Mouse (Mus musculus) ovary, postnatal 14 days (tissue): ENCODE measurements around the gene Cerkl.

ENCODE experiments used
- DNase-seq: peaks from one replicate; pipeline ENCODE4 v3.0.0; 2022; ENCODE audit warnings: low spot score

Gene Cerkl

DNA sequence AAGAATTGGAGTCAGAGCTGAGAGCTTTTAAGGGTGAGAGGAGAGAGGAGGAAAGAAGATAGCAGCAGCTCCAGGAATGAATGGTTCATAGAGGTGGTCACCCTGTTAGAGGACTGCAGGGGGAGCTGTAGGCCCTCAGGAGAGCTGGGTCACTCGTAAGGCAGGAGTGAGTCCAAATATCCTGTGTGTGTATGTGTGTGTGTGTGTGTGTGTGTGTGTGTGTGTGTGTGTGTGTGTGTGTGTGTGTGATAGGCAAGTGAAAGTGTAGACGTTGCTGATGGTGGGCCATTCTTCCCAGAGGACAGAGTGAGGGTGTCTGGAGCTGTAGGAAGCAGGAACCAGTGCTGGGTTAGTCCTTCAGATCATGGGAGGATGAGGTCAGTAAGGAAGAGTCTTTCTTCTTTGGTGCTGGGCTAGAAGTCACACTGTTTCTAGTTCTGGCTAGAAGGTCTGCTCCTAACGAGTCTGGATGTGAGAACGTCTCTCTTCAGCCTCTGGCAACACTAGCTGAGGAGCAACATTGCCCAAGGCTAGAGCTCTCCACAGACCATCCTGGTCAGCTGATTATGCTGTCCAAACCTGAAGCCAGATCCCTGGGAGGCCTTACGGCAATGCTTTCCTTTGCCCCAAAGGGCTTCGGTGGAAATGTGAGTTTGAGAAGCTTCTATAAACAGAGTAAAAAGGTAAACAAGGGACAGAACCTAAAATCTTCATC, 83.9 kb downstream of the Cerkl start:
- DNase-seq = no peak

DNA sequence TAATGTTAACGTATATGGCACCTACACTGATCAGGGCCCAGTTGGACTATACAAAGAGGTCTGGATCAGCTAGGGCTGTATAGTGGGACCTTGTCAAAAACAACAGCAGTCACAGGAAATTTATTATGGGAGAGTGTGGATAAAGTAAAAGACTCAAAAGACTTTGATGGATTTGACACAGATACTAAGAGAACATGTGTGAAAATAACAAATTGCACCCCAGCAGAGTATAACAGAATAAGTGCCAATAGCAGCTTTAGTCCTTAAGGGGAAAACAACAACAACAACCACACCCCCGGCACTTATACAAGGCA, 84.5 kb downstream of the Cerkl start:
- no peak for DNase-seq

DNA sequence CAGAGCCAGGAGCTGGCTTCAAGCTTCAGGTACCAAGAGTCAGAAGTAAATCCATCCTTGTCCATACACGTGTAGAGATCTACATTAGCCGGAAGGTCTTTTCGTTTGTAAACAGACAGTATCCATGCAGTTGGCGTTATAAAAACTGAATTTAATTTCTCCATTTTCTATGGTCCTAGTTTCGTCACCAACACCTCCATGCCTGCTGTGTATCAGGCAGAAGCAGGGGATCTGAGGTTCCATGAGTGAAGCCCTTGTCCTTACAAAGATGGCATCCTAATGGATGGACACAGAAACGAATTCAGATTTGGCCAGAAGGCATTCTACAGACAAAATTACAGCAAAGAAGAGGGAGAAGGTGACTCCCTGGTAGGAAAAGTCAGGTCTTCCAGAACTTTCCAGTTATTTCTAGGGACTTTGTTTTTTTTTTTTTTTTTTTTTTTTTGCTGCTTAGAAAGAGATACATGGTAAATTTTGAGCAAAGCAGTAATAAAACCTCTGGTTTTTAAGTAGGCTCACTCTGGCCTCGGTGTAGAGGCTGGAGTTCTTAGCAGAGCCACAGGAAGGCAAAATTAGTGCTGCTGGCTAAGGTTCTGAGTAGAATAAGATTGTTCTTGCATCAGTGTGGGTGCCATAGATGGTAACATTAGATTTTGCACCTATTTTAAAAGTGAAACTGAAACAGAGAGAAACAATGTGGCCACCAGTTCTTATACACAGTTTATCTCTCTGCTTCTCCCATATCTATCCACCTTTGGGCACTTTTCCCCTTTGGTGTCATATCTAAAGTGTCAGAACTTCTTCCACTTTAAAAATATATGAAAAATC, 85.0 kb downstream of the Cerkl start:
- no peak for DNase-seq

DNA sequence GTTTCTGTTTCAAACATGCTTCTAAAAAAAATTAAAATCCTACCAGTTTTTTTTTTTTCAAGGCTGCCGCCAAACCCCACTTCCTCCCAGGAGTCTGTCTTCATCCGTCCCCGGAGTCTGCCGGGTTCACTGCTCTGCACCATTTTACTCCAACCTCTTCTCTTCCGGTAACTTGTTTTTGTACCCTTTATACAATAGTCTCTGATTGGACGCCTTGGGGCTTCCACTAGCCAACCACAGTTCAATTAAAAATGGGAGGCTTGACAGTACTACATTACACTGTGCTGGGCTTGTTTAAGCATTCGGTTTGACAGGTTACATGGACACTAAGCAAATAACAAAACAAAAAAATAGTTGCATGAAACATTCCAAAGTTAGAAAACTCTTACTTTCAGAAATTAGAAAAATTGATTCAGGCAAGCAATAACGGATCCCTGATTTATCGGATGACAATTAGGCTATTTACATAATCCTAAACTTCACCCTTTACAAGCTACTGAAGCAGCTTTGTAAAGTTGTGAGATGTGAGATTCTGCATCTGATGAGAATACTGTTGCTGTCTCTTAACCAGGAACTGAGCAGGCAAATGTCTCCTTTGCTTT, 85.8 kb downstream of the Cerkl start:
- no peak for DNase-seq

DNA sequence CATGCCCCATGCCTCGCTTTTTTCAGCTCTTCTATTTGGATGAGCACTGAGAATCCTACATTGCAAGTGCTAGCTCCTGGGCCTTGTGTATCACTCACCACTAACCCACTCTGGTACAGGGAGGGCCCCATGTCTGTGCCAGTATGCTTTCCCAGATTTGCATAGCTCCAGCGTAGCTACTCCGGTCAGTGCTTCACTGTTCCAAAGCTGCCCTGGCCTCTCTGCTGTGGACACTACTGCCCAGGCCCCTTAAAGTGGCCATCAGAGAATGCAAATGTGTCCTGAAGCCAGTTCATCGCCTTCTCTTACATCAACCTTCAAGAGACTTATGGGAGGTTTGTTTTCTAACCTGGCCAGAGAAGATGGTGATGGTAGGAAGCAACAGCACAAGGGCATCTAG, 86.7 kb downstream of the Cerkl start:
- DNase-seq = no peak

DNA sequence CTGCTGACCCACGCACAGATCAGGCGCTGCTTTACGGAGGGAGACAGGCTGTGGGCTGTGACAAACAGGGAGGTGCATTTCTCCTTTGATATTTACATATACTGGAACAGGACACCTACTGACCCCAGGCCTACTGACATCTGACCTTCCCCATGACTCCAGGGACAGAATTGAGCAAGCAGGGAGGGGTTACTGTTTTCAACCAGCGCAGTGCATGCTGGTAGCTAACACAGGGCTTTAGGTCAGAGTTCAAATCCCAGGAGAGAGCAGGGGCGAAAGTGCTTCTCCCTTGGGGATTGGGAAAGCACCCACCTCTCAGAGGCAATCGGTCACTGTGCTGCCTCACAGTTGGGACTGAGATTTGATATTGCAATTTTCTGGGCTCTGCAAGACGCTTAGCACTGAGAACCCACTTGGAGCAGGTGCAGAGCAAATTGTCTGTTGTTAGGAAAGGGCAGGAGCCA, 87.5 kb downstream of the Cerkl start:
- no peak for DNase-seq

DNA sequence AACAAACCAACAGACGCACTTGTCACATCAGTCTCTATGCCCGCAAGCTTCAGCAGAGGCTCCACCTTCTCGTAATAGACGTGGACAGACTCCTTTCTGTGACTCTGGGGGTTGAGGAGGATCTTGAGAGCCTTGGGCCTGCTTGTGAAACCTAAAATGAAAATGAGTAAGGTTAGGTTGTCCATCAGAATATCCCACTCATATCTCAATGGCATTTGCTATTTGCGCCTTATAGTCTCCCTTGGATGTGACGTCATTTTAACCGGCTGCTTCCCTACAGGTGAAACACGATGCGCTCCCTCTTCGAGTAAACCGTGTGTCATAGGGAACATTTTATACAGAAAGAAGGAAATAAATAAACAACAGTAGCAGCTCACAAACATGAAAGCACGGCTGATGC, 87.9 kb downstream of the Cerkl start:
- no peak for DNase-seq

DNA sequence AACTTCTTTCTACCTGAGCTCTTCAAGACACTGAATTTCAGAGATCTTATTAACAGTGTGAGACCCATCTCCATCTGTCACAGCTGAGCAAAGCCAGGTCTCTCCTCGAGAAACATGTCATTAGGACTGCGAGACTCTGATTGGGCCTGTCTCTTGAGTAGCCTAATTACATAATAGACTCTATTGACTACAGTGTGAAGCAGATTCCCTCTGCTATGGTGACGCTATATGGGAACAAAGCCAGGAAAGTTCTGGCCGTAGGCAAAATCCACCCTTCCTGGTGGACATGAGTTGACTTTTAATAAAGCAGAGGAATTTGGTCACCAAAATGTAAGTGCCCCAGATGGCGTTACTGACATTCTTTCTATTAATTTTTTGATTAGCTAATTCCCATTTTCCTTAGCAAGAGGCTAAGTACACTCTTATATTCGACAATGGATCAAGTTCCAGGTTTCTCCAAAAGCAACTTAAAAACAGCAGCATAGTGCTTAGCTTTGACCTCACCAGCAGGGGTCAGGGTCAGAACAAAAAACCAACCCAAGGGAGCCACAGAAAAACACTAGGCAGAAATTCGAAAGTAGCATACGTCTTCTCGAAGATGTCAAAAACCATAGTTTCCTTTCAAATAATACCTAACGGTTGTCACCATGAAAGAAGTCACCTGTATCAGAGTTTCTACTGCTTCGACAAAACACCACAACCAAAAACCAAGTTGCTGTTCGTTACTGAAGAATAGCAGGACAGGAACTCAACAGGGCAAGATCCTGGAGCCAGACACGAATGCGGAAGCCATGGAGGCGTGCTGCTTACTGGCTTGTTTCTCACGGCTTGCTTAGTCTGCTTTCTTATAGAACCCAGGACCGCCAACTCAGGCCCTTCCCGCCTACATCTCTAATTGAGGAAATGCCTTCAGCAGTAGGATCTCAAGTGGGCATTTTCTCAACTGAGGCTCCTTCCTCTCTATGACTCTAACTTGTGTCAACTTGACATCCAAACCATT, 88.8 kb downstream of the Cerkl start:
- no peak for DNase-seq

DNA sequence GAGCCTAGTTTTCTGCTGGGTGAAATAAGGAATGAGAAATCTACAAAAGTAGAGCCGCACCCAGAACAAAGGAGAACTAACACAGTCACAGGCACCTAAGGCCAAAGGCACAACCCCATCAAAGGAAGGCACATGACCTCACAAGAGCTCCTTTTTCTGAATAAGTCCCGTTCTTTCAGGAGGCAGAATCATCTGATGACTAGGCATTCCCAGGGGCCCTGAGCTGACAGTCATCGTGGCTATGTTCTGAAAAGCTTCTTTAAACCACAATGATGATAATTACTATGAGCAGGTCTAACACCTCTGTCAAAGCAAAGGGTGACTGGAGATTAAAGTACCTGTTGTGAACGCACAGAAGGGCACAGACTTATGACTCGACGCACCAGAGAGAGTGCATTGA, 92.7 kb downstream of the Cerkl start:
- DNase-seq = no peak

DNA sequence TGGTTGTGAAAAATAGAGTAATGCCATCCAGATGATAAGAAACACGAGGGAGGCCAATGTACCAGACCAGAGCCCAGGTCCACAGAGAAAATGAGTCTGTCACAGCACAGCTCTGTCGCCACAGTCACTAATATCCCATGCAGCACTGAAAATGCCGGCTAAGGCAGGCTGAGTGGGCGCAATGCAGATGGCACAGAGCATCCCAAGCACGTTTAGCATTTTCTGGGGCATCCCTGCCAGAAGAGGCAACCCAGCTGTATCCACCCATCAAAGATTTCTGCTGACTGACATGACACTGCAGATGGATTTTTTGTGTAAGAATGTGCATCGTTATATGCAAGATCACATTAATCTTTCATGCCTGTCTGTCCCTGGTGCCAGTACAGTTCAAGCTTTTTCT, 94.6 kb downstream of the Cerkl start:
- no peak for DNase-seq

DNA sequence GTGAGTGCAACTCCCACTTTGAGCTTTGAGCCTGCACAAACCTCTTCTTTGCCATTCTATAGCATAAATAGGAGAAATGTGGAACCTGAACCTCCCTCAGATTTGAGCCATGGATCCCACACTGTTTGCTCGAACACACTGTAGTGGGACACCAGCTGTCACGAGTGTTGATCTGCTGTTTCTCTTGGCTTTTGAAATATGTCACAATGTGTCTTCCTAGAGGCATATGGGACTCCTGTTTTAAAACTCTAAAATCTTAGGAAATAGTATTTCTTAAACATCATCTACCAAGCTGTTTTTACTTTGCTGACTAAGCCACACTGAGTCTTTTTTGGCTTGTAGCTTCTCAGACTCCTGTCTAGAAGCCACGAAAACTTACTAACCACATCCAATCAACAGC, 98.8 kb downstream of the Cerkl start:
- DNase-seq = no peak

DNA sequence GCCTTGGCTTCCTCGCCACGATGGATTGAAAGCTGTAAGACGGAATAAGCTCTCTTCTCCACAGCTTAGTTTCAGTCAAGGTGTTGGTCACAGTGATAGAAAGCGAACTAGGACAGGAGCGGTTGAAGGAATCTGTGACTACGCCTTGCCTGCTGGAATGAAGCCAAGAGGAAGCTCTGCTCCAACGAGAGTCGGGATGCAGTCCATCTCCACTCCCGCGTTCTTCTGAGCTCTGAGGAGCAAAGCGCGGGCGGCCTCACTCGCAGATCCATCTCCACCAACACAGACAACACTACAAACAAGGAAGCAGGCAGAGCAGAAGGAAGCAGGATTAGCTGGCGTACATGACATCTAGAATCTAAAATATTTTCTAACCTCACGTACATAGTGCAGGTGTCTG, 101.8 kb downstream of the Cerkl start:
- no peak for DNase-seq

DNA sequence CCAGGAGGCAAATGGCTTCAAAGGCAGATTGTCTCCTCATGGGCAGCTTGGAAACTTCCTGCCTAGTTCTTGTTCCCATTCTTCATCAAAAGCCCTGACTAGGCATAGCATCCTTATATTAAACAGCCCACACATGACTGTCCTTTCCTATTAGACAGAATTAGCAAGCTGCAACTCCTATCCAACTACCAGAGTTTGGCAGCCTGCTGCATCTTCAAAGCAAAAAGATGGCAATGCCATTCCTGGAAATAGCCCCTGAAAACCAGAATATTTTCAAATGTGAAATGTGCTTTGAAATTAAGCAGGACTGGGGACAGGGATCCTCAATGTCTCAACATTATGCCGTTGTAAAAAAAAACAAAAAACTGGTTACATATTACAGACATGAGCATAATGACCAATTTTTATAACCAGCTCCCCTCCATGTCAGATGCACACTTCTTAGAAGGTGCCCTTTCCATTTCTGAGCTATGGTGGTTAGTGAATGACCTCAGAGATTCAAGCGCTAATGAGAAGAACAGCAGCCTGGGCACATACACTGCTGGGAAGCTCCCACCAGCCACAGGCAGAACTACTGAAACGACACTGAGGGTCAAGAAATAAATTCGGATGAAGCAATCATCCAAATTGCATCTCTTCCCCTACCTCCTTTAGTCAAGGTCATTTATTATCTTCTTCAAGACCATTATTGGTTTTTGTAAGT, 104.3 kb downstream of the Cerkl start:
- no peak for DNase-seq

DNA sequence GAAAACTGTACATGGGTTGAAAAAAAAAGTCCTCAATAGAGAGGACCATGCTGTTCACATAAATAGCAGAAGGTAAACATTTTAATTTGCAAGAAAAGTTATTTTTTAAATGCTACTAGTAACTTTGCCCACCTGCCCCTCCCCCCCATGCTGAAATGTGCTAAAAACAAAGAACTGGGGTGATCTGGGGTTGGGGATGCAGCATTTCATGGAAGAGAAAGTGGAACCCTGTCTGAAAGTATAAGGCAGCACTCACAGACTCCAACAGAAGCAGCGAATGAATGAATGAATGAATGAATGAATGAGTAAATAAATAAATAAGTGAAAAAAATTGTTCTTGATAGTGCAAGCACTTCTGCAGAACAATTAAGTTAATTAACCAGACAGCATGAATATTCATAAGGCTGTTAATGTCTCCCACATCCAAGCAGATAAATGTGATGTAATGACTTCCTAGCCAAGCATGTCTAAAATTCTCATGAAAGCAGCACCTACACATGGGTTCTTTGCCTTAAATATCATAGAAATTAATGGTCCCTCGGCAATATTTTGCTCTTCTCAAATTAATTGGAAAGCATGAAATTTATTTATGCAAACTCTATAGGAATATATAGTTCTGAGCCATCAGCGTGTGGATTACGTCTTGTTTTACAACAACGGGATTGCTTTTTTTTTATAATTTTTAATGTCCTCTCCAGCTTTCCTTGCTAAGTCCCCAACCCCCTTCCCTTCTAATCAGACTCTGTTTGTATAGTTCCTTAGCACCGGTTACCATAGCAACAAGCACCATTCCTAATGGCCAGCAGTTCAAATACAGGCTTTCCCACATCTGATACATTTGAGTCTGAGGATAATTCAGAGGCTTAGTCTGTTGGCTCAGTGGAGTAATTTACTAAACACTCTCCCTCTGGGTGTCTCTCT, 105.1 kb downstream of the Cerkl start:
- no peak for DNase-seq

DNA sequence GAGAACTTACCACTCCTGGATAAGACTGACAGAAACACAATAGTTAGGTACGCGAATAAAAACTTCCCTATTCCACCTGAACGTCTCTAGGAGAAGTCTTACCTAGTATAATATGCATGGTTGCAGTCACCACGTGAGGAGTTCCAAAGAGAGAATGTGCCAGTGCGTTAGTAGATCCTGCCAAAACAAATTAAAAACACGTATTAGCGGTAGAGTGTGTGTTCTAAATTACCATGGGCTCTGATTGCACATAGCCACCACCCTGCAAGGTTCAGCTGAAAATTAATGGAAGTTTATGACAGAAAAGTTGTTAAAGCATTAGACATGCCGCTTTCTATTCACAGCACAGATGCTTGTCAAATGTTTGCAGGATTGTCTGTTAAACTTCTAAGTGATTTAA, 113.5 kb downstream of the Cerkl start:
- no peak for DNase-seq

DNA sequence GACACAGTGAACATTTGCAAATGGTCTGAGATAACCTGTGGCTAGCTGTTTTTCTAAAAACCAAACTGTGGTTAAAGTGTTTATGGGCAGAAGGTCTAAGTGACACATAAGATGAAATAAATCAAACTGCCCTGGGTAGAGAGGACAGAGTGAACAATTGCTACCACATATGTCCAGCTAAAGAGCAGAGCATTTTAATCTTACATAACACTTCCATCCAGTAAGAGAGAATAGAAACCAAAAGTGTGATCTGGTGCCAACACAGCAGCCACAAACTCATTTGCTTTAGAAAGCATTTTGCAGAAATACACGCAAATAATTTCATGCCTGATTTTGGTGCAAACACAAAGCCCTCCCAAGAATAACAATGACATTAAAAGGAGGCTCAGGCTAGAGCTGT, 117.6 kb downstream of the Cerkl start:
- DNase-seq = no peak

DNA sequence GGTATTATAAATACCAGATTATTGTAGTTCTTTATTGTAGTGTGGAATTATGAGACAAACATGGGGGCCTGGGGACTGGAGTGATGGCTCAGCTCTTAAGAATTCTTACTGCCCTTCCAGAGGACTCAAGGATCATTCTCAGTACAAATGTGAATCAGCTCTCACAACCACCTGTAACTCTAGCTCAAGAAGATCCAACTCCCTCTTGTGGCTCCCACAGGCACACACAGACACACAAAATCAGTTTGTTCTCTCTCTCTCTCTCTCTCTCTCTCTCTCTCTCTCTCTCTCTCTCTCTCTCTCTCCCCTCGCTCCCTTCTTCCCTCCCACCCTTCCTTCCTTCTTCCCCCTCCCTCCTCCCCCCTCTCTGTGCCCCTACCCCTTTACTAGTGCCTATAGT, 120.4 kb downstream of the Cerkl start:
- no peak for DNase-seq

DNA sequence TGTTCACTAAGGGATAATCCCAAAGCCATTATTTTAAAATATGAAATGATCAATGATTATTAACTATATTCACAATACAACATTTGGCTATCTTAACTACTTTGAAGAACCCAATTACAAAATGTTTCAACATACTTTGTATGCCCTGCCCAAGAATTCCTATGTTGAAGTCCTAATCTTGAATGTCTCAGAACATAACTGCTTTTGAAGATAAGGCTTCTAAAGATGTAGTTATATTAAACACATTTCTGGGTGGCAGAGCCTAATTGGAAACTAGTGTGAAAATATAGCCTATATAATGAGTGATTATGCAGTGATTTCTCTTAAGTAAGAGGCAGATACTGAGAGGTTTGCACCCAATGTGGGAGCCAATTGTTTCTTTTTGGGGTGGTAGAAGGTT, 121.9 kb downstream of the Cerkl start:
- DNase-seq = no peak

DNA sequence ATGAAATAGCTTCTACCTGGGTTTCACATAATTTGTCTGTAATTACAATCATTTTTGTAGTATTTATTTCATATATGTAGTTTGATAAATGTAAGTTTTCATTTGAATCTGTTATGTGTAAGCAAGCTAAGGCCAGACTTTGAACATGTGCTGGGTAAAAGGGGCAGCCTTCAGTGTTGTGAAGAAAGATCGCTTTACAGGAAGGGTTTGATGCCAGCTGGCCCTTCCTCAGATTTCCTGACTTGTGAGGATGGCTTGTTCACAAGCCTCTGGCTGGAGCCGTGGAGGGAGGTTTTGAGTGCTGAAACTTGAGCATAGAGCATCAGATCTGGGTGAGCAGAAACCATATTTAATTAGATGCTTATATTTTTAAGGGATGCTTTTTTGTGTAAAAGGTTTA, 128.5 kb downstream of the Cerkl start:
- DNase-seq = no peak

DNA sequence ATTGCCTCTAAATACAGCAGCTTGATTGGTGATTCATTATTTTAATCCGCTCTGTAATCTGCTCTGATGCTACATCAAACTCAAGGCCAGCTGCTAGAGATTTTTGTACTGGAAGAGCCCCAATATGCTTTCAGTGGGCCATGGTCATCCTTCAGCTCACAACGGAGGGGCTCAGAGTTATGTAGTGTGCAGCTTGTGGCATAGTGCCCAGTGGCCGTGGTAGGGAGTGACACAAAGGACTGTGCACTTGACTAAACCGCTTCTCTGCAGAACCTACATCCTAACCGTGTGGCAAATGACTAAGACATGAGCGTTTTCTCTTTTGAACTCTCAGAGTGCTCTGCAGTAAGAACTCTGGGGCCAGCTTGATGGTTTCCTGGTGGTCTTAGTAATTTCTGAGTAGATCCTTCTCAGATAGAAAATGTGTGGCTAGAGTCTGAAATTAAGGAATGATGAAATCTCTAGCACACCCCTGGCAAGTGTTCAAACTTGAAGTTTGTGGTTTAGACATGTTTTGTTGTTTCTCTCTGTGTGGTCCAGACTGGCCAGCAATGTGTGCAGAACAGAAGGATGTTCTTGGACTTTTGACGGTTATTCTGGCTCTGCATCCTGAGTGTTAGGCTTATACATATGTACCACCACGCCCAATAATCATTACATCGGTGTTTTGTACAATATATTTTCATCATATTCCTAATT, 140.3 kb downstream of the Cerkl start:
- no peak for DNase-seq
